1 mouse cellular context compared by ENCODE assay signal in the genomic region with DNA sequence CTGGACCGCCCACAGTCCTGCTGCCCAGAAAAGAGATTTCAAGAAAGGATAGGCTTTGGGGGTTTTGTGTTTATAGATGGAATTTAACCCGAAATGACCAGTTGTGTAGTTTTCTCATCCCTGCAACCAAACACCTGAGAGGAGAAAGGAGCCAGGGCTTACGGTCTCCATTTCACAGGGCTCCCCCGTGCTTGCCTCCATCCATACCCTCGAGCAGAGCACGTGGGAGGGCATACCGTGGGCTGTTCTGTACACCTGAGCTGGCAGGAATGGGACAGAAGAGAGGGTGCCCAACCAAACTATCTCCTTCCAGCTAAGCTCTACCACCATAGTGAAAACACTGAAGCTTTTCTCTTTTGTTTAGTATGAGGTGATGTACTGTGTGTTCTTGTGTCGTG.
TF ChIP-seq lines count a peak whose summit lies in the region.

No protein-coding gene starts in this region.

TF ChIP-seq in CH12.LX, 34 proteins besides CTCF, POLR2A, EP300 and RAD21:
- no peak for TF ChIP-seq POLR2AphosphoS2 (IDR thresholded peaks at IDR 0.05; ENCODE audit: low read depth, low read length)
- no peak for TF ChIP-seq USF1 (IDR thresholded peaks at IDR 0.05; ENCODE audit: low read depth, low read length)
- TF ChIP-seq TCF12 (IDR thresholded peaks at IDR 0.05; ENCODE audit: low read depth, low read length) = no peak
- peak; percentile 29 for TF ChIP-seq MXI1 (IDR thresholded peaks at IDR 0.05; ENCODE audit: low read depth, low read length)
- TF ChIP-seq NELFE (IDR thresholded peaks at IDR 0.05; ENCODE audit: low read depth, low read length) = no peak
- TF ChIP-seq MAX (IDR thresholded peaks at IDR 0.05; ENCODE audit: low read length) = peak; percentile 51; the same call in 1 of the 2 replicates
- TF ChIP-seq SIN3A (IDR thresholded peaks at IDR 0.05; ENCODE audit: low read length) = no peak; the same call in 1 of the 2 replicates
- 0 out of 2 replicates have a peak, but pooled peaks have one; percentile 4 for TF ChIP-seq MEF2A (IDR thresholded peaks at IDR 0.05; ENCODE audit: borderline replicate concordance, low read depth, low read length)
- no peak for TF ChIP-seq HCFC1 (IDR thresholded peaks at IDR 0.05; ENCODE audit: low read depth, low read length)
